Mouse (Mus musculus) v-Abl transformed pro-B cells (cell line): ENCODE results near the gene Wdr90.

ENCODE experiments used
- in situ Hi-C, 2 experiments: fragments of 400-800 bp; cut with MboI; formaldehyde crosslinking; loops; one replicate each; pipeline ENCODE4 v1.15.1; 2025; ENCODE audit not compliant: unreplicated experiment in 2 of 2

Gene Wdr90

DNA sequence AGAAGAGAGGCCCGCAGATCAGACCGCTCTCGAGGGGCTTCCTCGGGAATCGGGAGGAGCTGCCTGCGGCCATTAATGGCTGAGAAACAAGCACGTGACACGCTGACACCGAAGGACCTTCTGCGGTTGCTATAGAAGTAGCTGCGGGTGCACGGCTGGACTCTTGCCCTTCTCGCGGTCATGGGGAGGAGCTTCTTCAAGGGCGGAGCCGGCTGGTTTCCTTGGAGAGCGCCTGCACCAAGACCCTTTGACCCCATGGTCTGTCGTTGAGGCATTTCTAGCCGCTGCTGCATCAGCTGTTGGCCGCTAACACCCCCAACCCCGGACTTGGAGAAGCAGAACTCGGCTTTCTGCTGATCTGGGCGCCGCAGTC is 28.0 kb downstream of the Wdr90 start, which contains the start of gene Stub1:
TSS of gene Stub1 (minus strand) at position 114 of the 373 bp plus-strand sequence.
- in situ Hi-C loops, result no loop called here

DNA sequence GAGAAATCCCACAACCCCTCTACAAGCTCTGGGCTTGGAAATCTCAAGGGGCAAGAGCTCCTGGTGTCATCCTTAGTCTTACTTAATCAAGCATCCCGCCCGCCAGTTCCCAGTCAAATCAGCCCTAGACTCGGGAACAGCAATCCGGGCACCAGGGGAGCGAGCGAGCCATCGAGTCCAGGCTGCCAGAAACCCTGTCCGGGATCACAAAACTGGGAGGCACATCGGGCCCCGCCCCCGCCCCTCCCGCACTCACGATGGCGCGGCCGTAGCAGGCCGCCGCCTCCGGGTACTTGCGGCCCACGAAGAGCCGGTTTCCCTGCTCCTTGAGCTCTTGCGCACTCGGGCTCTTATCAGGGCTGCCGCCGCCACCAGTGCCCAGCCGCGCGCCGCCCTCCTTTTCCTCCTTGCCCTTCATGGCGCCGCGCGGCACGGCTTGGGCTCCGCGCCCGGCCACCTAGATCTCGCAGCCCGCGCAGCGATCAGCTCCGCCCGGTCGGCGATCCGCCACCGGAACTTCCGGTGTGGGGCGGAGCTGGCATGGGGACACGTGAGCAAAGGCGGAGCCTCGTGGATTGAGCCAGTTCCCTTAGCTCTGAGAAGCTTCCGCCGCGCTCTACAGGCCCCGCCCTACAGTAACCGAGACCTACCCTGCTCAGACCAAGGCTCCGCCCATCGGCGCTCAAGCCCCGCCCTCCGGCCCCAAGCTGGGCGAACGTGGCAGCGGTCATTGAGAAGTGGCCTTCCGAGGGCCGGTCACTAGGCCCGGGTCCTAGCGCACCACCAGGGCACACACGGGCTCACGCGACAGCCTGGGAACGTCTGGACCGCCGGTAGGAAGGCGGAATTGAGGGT is 28.6 kb downstream of the Wdr90 start:
- in situ Hi-C loops, result no loop called here

DNA sequence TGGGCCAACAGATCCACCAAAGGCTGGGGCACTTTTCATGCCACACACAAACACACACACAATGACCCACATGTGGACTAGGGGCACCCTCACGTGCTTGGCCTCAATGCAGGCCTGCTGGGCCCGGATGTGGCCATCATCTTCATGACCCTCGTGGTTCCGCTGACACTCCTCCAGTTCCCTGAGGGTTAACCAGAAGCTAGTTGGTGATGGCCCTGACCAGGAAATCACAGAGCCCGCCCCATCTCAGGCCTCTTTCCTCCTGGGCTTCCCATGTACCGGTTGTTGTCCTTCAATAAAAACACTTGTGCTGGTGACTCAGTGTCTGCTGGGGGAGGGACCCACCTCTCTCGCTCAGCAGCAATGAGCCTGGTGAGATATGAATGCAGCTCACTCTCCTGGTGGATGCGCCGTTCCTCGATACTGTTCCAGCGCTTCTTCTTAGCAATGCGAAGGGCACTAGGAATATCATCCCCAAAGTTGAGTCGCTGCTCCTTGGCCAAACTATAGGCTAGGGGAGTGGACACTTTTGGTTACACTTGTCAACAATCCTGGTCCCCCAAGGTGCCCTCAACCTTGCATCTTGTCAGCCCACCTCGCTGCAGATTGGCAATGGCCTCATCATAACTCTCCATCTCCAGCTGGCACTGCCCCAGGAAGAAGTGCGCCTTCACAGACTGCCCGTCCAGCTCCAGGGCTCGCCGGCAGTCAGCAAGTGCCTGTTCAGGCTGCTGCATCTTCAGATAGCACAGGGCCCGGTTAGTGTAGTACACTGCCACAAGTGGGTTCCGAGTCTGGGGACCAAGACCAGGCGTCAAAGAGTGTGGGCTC is 29.6 kb downstream of the Wdr90 start:
- in situ Hi-C loops, result no loop called here

DNA sequence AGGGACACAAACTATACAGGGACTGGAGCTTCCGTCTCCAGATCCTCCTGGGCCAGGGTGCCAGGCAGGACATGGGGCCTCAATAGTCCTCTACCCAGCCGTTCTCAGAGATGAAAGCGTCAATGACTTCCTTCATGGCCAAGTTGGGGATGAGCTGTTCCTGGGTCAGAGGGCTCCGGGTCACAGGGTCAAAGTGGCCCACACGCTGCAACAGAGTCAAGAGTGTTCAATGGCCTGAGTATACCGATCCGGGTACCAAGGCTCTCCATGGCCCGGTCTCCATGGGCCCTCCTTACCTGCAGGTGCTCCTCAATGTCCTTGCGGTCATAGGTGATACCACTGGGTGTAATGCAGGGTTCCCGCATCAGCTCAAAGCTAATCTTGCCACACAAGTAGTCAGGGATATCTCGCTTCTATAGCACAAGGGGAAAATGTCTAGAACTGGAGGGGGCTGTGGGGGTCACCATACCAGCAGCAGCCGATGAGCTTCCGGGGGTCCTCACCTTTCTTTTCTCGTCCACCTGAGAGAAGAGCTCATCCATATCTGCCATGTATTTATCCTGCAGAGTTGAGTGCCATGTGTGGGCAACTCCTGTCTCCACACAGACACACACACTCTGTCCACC is 30.4 kb downstream of the Wdr90 start:
- in situ Hi-C loops, result no loop called here

DNA sequence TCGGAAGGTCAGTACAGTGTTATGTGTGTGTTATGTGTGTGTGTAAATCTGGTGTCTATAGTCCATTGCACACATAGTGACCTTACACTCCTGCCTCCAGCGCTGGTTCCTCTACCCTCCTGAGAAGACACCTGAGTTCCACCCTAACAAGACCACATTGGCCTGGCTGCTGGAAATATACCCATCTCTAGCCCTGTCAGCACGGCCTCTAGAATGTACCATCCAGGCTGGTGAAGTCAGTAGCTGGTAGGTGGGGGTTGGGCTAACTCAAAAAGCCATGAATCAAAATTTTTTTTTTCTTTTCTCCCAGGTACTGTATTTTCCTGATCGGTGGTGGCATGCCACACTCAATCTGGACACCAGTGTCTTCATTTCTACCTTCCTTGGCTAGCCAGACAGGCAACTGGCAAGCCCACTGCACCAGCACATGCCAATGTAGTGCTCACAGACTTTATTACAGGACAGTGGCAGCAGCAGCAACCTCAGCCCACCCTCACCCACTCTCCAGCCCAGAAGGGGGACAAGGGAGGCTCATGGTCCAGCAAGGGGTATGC is 31.0 kb downstream of the Wdr90 start:
- in situ Hi-C loops, result no loop called here

DNA sequence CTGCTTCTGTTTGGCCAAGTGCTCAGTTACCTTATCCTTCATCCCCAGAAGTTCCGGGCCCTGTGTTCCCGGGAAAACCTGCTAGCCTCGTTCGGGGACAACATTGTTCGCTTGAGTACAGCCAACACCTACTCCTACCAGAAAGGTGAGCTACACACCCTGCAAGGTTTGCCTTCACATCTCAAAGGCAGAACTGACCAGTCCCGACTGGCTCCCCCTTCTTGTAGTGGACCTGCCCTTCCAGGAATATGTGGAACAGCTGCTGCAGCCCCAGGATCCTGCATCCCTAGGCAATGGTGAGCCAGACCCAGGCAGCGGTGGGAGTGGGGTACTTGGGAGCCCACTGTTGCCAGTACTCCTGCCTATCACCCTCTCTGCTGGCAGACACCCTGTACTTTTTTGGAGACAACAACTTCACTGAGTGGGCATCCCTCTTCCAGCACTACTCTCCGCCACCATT is 31.7 kb downstream of the Wdr90 start:
- in situ Hi-C loops, result no loop called here

DNA sequence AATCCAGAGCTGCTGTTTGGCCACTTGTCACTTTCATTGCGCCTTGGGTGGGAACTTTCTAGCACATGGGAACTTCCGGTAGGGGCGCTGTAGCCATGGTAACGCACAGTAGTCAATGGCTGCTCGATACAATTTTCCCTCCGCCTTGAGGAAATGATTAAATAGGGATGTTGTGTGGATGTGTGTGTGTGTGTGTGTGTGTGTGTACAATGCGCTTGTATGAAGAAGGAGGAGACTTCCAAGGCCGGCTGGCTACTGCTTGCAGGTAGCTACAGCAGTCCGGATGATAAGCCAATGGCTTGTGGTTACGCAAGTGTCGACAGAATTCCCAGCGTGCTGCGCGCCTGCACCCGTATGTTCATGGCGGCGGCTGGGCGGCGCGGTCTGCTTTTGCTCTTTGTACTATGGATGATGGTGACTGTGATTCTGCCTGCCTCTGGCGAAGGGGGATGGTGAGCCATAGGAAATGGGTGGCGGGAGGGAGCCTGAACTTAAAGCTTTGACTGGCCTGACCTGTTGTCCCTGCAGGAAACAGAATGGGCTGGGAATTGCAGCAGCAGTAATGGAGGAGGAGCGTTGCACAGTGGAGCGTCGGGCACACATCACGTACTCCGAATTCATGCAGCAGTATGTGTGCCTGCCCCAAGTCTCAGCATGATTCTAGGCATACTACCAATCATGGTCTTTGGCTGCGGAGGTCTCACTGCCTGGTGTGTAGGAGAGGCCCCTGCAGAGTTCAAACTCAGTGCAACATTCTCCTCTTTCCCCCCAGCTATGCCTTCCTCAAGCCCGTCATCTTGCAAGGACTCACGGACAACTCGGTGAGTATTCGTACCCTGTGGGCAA is 32.4 kb downstream of the Wdr90 start, which contains the start of gene Jmjd8:
TSS of gene Jmjd8 (plus strand) at position 156 of the 846 bp plus-strand sequence.
- in situ Hi-C loops, result no loop called here

DNA sequence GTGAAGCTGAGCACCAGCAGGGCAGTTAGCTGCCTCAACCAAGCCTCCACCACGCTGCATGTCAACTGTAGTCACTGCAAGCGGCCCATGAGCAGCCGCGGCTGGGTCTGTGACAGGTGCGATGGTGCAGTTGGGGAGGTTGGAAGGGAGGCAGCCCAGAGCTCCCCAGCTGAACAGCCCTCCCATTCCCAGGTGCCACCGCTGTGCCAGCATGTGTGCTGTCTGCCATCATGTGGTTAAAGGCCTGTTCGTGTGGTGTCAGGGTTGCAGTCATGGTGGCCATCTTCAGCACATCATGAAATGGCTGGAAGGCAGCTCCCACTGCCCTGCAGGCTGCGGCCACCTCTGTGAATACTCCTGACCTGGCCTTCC is 33.1 kb downstream of the Wdr90 start:
- in situ Hi-C loops, result no loop called here

DNA sequence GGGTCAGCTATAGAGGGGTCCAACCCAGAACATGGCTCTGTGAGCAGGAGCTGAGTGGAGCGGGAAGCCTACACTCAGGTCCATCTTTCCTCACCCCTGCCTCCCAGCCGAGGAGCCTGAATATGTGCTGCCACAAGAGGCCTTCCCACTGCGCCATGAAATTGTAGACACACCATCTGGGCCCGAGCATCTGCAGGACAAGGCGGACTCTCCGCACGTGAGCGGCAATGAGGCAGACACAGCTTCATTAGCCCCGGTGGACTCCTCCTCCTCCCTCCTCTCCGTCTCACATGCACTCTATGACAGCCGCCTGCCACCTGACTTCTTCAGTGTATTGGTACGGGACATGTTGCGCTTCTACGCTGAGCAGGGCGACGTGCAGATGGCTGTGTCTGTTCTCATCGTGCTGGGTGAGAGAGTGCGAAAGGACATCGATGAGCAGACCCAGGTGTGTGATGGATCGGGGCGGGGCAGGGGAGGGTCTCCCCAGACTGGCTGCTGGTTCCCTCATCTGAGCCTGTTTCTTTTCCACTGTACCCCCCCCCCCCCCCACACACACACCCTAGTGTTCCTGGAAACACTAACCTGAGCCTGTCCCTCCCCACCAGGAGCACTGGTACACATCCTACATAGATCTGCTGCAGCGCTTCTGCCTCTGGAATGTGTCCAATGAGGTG is 33.6 kb downstream of the Wdr90 start:
- in situ Hi-C loops, result no loop called here

DNA sequence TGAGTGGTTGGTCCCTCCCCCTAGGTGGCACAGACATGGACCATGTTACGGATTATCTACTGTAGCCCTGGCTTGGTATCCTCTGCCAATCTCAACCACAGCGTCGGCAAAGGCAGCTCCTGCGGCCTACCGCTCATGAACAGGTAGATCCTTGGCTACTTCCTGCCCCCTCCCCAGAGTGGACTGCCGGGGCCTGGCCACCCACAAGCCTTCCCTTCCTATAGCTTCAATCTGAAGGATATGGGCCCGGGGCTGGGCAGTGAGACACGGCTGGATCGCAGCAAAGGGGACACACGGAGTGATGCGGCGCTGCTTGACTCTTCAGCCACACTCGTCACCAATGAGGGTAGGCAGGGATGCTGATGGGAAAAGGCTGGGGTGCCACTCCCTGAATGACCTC is 34.3 kb downstream of the Wdr90 start:
- in situ Hi-C loops, result no loop called here

DNA sequence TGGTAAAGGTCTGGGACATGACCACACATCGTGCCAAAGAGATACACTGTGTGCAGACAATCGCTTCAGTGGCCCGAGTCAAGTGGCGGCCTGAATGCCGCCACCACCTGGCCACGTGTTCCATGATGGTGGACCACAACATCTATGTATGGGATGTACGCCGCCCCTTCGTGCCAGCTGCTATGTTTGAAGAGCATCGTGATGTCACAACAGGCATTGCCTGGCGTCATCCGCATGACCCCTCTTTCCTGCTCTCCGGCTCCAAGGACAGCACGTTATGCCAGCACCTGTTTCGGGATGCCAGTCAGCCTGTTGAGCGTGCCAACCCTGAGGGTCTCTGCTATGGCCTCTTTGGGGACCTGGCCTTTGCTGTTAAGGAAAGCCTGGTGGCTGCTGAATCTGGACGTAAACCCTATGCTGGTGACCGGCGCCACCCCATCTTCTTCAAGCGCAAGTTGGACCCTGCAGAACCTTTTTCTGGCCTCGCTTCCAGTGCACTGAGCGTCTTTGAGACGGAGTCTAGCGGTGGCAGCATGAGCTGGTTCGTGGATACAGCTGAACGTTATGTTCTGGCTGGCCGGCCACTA is 35.2 kb downstream of the Wdr90 start:
- in situ Hi-C loops, result no loop called here

DNA sequence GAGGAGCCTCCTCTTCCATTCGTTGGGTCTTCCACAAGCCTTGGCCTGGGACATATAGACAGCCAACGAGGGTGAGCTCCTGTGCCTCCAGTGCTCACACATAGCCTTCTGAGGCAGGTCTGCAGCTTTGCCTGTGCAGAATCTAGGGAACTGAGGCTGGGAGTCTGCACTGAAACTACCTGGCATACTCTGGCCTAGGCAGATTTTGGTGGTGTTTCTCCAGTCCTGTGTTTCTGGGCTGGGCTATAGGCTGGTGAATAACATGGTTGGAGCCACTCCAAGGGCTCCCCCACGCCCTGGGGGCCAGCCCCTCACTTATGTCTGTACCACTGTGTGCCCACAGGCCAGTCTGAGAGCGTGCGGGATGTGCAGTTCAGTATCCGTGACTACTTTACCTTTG is 36.0 kb downstream of the Wdr90 start:
- in situ Hi-C loops, result no loop called here

DNA sequence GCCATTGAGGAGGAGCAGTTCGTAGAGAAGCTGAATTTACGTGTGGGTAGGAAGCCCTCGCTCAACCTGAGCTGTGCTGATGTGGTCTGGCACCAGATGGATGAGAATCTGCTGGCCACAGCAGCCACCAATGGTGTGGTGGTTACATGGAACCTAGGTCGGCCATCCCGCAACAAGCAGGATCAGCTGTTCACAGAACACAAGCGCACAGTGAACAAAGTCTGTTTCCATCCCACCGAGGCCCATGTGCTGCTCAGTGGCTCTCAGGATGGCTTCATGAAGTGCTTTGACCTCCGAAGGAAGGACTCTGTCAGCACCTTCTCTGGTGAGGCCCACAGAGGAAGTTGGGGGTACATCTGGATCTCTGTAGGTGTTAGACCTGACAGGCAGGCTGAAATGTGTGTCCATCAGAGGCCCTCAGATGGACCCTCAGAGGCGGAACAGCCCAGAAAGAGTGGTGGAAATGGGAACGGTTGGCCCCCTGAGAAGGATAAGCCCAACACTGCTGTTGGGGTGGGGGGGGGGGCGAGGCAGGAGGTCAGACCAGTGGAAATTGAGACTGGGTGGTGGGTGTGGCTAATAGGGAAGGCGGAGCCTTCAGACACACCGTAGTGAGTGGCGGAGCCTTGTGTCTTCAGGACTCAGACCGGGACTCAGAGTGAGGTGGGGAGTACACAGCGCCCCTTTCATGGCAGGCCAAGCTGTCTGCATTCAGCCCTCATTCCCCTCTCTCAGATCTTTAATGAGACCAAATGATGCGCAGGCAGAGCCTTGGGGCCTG is 36.7 kb downstream of the Wdr90 start:
- in situ Hi-C loops, result no loop called here

DNA sequence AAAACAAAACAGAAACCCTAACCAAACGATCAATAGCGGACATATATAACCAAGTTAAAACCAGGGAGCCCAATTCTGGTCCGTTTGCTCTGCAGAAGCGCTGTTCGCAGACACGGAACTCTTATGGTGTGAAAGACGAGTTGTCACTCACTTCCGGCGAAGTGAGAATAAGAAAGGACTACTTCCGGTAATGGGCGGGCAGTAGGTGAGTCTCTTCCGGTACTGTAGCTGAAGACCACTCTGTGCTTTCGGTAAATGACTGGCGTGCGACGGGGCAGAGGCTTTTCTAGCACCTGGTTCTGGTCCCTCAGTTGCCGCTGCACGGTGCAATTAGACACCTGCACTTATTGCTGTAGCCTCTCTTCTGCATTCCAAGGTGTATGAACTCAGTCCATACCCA is 37.8 kb downstream of the Wdr90 start, which contains the start of gene Wdr24:
TSS of gene Wdr24 (plus strand) at position 176 of the 400 bp plus-strand sequence.
- in situ Hi-C loops, result no loop called here

DNA sequence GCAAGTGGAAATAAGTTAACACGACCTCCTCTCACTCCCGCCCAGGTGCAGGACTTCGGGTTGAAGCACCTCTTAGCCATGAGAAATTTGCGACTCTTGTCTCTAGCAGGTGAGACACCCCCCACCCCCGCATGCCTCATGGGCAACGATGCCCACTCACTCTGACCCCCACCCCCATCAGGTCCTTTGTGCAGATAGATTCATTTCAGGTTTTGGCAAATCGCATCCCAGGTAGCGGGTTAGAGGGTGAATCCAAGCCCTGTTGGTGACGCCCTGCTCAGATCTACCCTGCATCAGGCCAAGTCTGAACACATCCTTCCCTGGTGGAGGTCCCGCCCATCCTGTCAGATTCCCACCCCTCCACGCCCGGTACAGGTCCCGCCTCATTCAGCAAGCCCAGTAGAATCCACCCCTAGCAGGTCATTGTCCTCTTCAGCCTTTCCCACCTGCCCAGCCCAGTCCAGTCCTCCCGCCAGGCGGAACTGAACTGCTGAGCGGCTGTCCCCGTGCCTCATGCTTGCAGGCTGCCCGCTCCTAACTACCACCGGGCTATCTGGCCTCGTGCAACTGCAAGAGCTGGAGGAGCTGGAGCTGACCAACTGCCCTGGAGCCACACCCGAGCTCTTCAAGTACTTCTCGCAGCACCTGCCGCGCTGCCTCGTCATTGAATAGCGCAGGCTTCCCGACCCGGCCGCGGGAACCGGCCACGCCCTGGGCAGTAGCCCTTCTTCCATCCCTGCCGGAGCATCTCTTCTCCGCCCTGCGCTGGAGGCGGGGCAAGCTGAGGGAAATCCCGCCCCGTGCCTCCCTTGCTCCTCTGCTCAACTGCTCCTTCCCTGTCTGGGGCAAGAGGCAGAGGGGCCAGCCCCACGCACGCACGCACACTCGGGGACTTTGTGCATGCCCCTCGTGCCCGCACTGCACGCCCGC is 42.2 kb downstream of the Wdr90 start:
- in situ Hi-C loops, result loop anchor here in 1 of 2 experiments (10.0 kb wide), 1 partner anchor 424 kb away; no protein-coding TSS in a partner anchor

DNA sequence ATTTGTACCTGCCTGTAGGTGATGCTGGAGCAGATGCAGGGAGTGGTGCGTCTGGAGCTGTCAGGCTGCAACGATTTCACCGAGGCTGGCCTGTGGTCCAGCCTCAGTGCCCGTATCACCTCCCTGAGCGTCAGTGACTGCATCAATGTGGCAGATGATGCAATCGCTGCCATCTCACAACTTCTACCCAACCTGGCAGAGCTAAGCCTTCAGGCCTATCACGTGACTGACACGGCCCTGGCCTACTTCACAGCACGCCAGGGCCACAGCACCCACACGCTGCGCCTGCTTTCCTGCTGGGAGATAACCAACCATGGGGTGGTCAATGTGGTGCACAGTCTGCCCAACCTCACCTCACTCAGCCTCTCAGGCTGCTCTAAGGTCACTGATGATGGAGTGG is 43.6 kb downstream of the Wdr90 start:
- in situ Hi-C loops, result loop anchor here in 1 of 2 experiments (10.0 kb wide), 1 partner anchor 423 kb away; no protein-coding TSS in a partner anchor

DNA sequence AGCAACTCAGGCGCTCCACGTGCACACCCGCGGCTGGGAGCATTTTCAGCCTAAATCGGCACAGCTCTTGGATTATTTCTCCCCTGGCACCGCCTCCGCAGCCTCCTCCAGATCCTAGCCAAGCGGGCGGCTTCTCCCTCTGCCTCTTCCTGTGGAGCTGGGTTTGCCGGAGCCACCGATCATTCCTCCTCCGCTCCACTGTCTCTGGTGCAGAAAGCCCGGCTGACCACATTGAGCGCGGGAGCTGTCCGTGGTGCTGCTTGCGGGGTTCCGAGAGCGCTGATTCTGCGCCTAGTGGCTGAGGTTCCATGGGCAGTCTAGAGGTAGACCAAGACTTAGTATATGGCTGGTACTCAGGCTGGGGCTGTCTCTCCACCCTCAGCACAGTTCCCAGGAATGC is 47.8 kb downstream of the Wdr90 start:
- in situ Hi-C loops, result loop anchor here (5.0 to 10.0 kb wide), 2 partner anchors 46 to 419 kb away; no protein-coding TSS in a partner anchor
